Mouse (Mus musculus) fat pad, adult 2 months (tissue): ENCODE measurements around the gene Hsd3b6.
"Not testable (repeated sequence)": the region's sequence is repeated elsewhere in the genome, so short reads cannot be mapped to it uniquely, and the experiment has no call there.

Experiments used
- DNase-seq: peaks from one replicate; pipeline ENCODE4 v3.0.0-alpha.2; 2011; ENCODE audit warnings: low read depth, low spot score; ENCODE audit errors: extremely low read depth

The Hsd3b6 gene

GRCm38 (mm10) chr3:98814101-98814670, at the start of gene Hsd3b6:
TSS of gene Hsd3b6 (minus strand) at chr3:98814443.
- DNase-seq = no peak

GRCm38 (mm10) chr3:98862800-98863199, 48.6 kb upstream of the Hsd3b6 start:
- DNase-seq = no peak

GRCm38 (mm10) chr3:98859576-98859975, 45.3 kb upstream of the Hsd3b6 start, which contains the start of gene Hsd3b1:
TSS of gene Hsd3b1 (minus strand) at chr3:98859794.
- no peak for DNase-seq

- no peak for DNase-seq
These were observed 43.8 kb upstream of the Hsd3b6 start for GRCm38 (mm10) chr3:98858051-98858450.

GRCm38 (mm10) chr3:98856892-98857291, 42.6 kb upstream of the Hsd3b6 start:
- no peak for DNase-seq

GRCm38 (mm10) chr3:98855160-98855559, 40.9 kb upstream of the Hsd3b6 start:
- DNase-seq = no peak

GRCm38 (mm10) chr3:98853685-98854084, 39.4 kb upstream of the Hsd3b6 start:
- DNase-seq = no peak

GRCm38 (mm10) chr3:98853051-98853450, 38.8 kb upstream of the Hsd3b6 start:
- no peak for DNase-seq

GRCm38 (mm10) chr3:98852631-98853030, 38.4 kb upstream of the Hsd3b6 start:
- DNase-seq = no peak

- DNase-seq = no peak
These were observed 37.6 kb upstream of the Hsd3b6 start for GRCm38 (mm10) chr3:98851853-98852252.

- DNase-seq = no peak
These were observed 36.0 kb upstream of the Hsd3b6 start for GRCm38 (mm10) chr3:98850262-98850661.

GRCm38 (mm10) chr3:98848898-98849297, 34.7 kb upstream of the Hsd3b6 start:
- DNase-seq = no peak

GRCm38 (mm10) chr3:98812653-98813052, 1.6 kb downstream of the Hsd3b6 start:
- DNase-seq = not testable (repeated sequence)

- not testable (repeated sequence) for DNase-seq
These were observed 9.2 kb downstream of the Hsd3b6 start for GRCm38 (mm10) chr3:98805032-98805431.

GRCm38 (mm10) chr3:98786551-98786950, 27.7 kb downstream of the Hsd3b6 start:
- no peak for DNase-seq

- no peak for DNase-seq
These were observed 31.9 kb downstream of the Hsd3b6 start for GRCm38 (mm10) chr3:98782181-98782868.

GRCm38 (mm10) chr3:98780921-98781320, 33.3 kb downstream of the Hsd3b6 start:
- no peak for DNase-seq

GRCm38 (mm10) chr3:98764155-98764554, 50.1 kb downstream of the Hsd3b6 start:
- DNase-seq = no peak

- no peak for DNase-seq
These were observed 57.4 kb downstream of the Hsd3b6 start for GRCm38 (mm10) chr3:98756836-98757235.
